Mouse (Mus musculus) lung, embryonic 14.5 days (tissue): Measurements from ENCODE around the gene Pbld1. TPM values are rescaled to one million over a fixed set of nuclear protein-coding genes. Genes with fewer than 3 reads are reported as not detected.

ENCODE experiments used
- ATAC-seq: fragments of 200-750 bp; cut with Nextera tagmentation; 2 replicates; pipeline ENCODE4 v1.8.0; 2017; ENCODE audit warnings: mild to moderate bottlenecking, moderate TSS enrichment, moderate library complexity; ENCODE audit not compliant: insufficient read depth
- DNase-seq: peaks from one replicate; pipeline ENCODE4 v3.0.0-alpha.2; 2015
- H3K27ac ChIP-seq: fragments of 300-500 bp; sonication (generic); 2 replicates; pipeline ENCODE4 v1.5.1; 2014; ENCODE audit warnings: low read depth, mild to moderate bottlenecking, moderate library complexity
- H3K27me3 ChIP-seq: fragments of 300-500 bp; sonication (generic); 2 replicates; pipeline ENCODE4 v1.6.1; 2014; ENCODE audit warnings: low read length, control low read depth; ENCODE audit not compliant: insufficient read depth
- H3K36me3 ChIP-seq: fragments of 300-500 bp; sonication (generic); 2 replicates; pipeline ENCODE4 v1.6.1; 2014; ENCODE audit warnings: control low read depth; ENCODE audit not compliant: insufficient read depth
- H3K4me1 ChIP-seq: fragments of 300-500 bp; sonication (generic); 2 replicates; pipeline ENCODE4 v1.6.1; 2014; ENCODE audit warnings: antibody characterized with exemption, control low read depth; ENCODE audit not compliant: insufficient read depth
- H3K4me2 ChIP-seq: fragments of 300-500 bp; sonication (generic); 2 replicates; pipeline ENCODE4 v1.6.1; 2014; ENCODE audit warnings: mild to moderate bottlenecking
- H3K4me3 ChIP-seq: fragments of 300-500 bp; sonication (generic); 2 replicates; pipeline ENCODE4 v1.5.1; 2014; ENCODE audit warnings: low read depth, low read length
- H3K9ac ChIP-seq: fragments of 300-500 bp; sonication (generic); 2 replicates; pipeline ENCODE4 v1.6.1; 2014
- H3K9me3 ChIP-seq: fragments of 300-500 bp; sonication (generic); 2 replicates; pipeline ENCODE4 v1.6.1; 2016; ENCODE audit warnings: low read depth, low read length, control low read depth
- CTCF ChIP-seq: IDR thresholded peaks from 2 replicates; pipeline ENCODE4 v1.5.1; 2016; ENCODE audit warnings: antibody characterized with exemption, low read depth
- WGBS: fragments of 180-500 bp; shearing (Covaris S2); extraction: QIAGEN DNeasy Blood & Tissue Kit; methylation state at CpG from one replicate; pipeline ENCODE4 v1.1.7; 2014; 5-methylcytosine and 5-hydroxymethylcytosine counted together
- polyA plus RNA-seq: library from polyadenylated mRNA; unstranded; fragments of >200 nt; fragmentation: Nextera tagmentation; extraction: Ambion mirVana; gene quantifications from 2 replicates; pipeline ENCODE4 v1.2.1, GENCODE M21; 2014

The Pbld1 gene
- polyA plus RNA-seq, 1 experiment from 2014 or later: 1.4 TPM

GRCm38 (mm10) chr10:63022541-63023120 lies 37.3 kb upstream of the Pbld1 start:
- Histone ChIP-seq H3K27me3 (no peaks in the 10 kb centered on the region), H3K9ac (peak overlapping the region; percentile 99), H3K4me2 (peak overlapping the region; percentile 69), H3K4me1 (peaks cover 16% of the 10 kb centered on the region), H3K36me3 (peaks cover 7% of the 10 kb centered on the region), H3K27ac (peak overlapping the region; percentile 100), H3K9me3 (no peaks in the 10 kb centered on the region), H3K4me3 (peak overlapping the region; percentile 95)
- no peak for TF ChIP-seq CTCF
- under 1% methylated on average over 27 of the region's 27 CpGs for WGBS
- ATAC-seq (no peak), DNase-seq (peak; percentile 40)

DNA sequence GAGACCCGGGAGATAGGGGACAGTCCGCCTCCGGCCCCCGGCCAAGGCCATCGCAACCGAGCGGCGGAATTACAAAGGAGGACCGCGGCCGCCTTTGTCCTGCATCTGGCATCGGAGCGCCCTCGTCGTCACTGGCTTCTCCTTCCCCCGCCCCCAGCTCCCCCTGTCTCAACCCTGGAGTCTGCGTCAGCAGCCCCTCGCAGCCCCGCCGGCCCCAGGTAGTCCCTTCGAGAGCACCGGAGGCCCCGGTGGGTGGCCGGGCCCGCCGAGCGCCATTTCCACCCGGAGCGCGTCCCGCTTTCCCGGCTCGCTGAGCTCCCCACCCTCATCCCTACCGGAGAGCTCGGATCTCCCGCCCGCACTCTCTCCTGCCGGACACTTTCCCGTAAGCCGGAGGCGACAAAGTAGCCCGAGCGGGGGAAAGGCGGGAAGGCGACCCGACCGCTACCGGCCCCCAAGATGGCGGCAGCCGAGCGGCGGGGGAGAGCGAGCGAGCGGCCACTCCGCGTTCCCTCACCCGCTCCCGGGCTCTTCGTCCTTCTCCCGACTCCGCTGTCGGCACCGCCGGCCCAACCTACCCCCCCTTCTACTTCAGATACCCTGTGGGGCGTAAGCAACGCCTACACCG lies 36.7 kb upstream of the Pbld1 start:
- H3K27ac ChIP-seq: peak overlapping the region; percentile 100

DNA sequence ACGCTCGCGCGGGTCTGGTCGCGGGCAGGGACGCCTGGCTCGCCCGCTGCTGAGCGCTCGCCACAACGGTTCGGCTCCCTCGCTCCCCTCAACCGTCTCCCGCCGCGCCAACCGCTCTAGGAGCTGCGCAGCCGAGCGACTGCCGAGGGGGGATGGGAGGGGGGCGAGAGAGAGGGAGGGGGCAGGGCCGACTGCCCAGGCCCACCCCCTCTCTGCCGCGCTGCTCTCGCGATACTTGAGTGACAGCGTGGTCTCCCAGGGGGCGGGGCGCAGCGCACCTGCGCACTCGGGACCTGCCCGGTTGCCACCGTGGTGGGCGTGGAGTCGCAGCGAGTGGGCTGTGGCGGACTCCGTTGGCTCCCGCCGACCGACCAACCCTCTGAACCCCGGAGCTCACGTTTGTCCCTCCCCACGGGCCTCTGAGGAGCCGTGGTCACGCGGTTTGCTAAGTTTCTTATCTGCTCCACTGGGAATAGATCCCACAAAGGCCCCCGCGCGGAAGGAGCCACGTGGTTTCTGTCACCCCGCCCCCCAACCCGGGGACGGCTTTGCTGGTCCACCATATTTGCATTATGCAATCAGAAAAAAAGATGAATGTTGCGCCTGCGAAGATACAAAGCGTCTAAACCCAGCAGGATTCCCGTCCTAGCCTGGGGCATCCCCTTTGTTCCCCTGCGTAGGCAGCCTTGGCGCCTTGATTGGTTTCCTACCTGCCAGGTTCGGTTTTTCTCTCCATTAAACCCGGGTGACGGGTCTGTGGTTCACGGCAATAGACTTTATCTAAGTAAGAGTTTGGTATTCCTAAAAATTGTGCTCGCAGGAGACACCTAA lies 36.0 kb upstream of the Pbld1 start, which contains the start of the genes Hnrnph3 and Pbld2:
Gene Hnrnph3 (minus strand): TSS at position 469 of the 831 bp plus-strand sequence.
Gene Pbld2 (plus strand): TSS at position 567 of the 831 bp plus-strand sequence.
- ATAC-seq (peak; percentile 94), DNase-seq (peak; percentile 99)
- Histone ChIP-seq H3K36me3 (no peaks in the 10 kb centered on the region; the same call in 1 of the 2 replicates), H3K27me3 (no peaks in the 10 kb centered on the region), H3K4me2 (peak within 1 kb of the TSS; percentile 69), H3K9ac (peak within 1 kb of the TSS; percentile 99), H3K27ac (peak within 1 kb of the TSS; percentile 100), H3K4me3 (peak within 1 kb of the TSS; percentile 95), H3K4me1 (peaks cover 16% of the 10 kb centered on the region), H3K9me3 (no peaks in the 10 kb centered on the region)
- under 1% methylated on average over 69 of the region's 69 CpGs for WGBS
- TF ChIP-seq CTCF: no peak

More for the DNA sequence above, 36.7 kb upstream of the Pbld1 start:
- peak; percentile 40 for ATAC-seq
- Histone ChIP-seq H3K27me3 (no peaks in the 10 kb centered on the region), H3K9ac (peak overlapping the region; percentile 99), H3K4me1 (peaks cover 16% of the 10 kb centered on the region), H3K4me2 (peak overlapping the region; percentile 69), H3K4me3 (peak overlapping the region; percentile 95), H3K36me3 (peaks cover 3% of the 10 kb centered on the region; the same call in 1 of the 2 replicates), H3K9me3 (no peaks in the 10 kb centered on the region)
- no peak for TF ChIP-seq CTCF
- peak; percentile 65 for DNase-seq
- under 1% methylated on average over 62 of the region's 68 CpGs for WGBS

DNA sequence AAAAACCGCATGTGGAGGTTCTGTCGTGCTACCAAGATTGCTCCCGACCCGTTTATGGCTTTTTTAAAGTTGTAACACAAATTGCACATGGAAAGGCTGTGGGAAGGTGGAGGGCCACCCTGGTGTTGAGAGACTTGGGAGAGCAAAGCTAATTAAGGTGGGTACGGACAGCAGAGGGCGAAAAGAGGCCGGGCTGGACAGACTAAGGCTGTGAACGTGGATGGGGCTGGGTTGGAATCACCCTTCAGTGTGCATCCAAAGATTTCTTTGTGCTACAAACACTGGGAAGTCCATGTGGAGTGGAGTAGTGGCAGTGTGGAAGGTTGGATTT lies 35.4 kb upstream of the Pbld1 start:
- DNase-seq (peak; percentile 82), ATAC-seq (peak; percentile 63)
- H3K4me3 ChIP-seq: peak overlapping the region; percentile 95
- H3K27ac ChIP-seq: peak overlapping the region; percentile 100
- H3K27me3 ChIP-seq: no peaks in the 10 kb centered on the region
- TF ChIP-seq CTCF: peak; percentile 58
- 0% methylated on average over 8 of the region's 8 CpGs for WGBS
- peak overlapping the region; percentile 69 for H3K4me2 ChIP-seq
- H3K9me3 ChIP-seq: no peaks in the 10 kb centered on the region
- H3K36me3 ChIP-seq: no peaks in the 10 kb centered on the region; the same call in 1 of the 2 replicates
- H3K9ac ChIP-seq: peak overlapping the region; percentile 79
- H3K4me1 ChIP-seq: peaks cover 16% of the 10 kb centered on the region

- ATAC-seq: no peak
- peak overlapping the region; percentile 95 for H3K4me3 ChIP-seq
- TF ChIP-seq CTCF: no peak
- H3K4me1 ChIP-seq: peaks cover 16% of the 10 kb centered on the region
- no peaks in the 10 kb centered on the region for H3K9me3 ChIP-seq
- H3K36me3 ChIP-seq: no peaks in the 10 kb centered on the region; the same call in 1 of the 2 replicates
- peak overlapping the region; percentile 79 for H3K9ac ChIP-seq
- peak overlapping the region; percentile 69 for H3K4me2 ChIP-seq
- peak; percentile 63 for DNase-seq
- H3K27ac ChIP-seq: peak overlapping the region; percentile 100
- no peaks in the 10 kb centered on the region for H3K27me3 ChIP-seq
- 19% methylated on average over 2 of the region's 2 CpGs for WGBS
Measured at GRCm38 (mm10) chr10:63025016-63025415, 34.9 kb upstream of the Pbld1 start.

GRCm38 (mm10) chr10:63025491-63026011 lies 34.4 kb upstream of the Pbld1 start:
- peak; percentile 21 for DNase-seq
- TF ChIP-seq CTCF: no peak
- no peaks in the 10 kb centered on the region for H3K27me3 ChIP-seq
- H3K9ac ChIP-seq: no peak overlapping the region
- no peaks in the 10 kb centered on the region; the same call in 1 of the 2 replicates for H3K36me3 ChIP-seq
- 65% methylated on average over 6 of the region's 6 CpGs for WGBS
- no peak for ATAC-seq
- no peaks in the 10 kb centered on the region for H3K9me3 ChIP-seq
- H3K27ac ChIP-seq: peak overlapping the region; percentile 100
- H3K4me3 ChIP-seq: peak overlapping the region; percentile 95
- peak overlapping the region; percentile 69 for H3K4me2 ChIP-seq
- H3K4me1 ChIP-seq: peaks cover 16% of the 10 kb centered on the region
